Mouse (Mus musculus) heart, adult 8-10 months (tissue): ENCODE measurements at regions not wholly inside any gene's neighbourhood (a gene's known extent, or its start where the extent isn't known, plus 50 kb on each side); places are given as distances from the start of the nearest gene placed in this dataset.
"Not testable (repeated sequence)": the region's sequence is repeated elsewhere in the genome, so short reads cannot be mapped to it uniquely, and the experiment has no call there.

Experiments
- DNase-seq: peaks from one replicate; pipeline ENCODE4 v3.0.0; 2022; ENCODE audit warnings: low spot score

GRCm38 (mm10) chr6:140231537-140231936, 190.3 kb upstream of the Plcz1 start:
- no peak for DNase-seq

GRCm38 (mm10) chr6:140229295-140229694, 188.0 kb upstream of the Plcz1 start:
- DNase-seq, result peak; percentile 39

GRCm38 (mm10) chr6:140228741-140229140, 187.5 kb upstream of the Plcz1 start:
- DNase-seq, result no peak

GRCm38 (mm10) chr6:140222534-140223324, 181.5 kb upstream of the Plcz1 start:
- DNase-seq, result no peak

- no peak for DNase-seq
These were observed 180.5 kb upstream of the Plcz1 start for GRCm38 (mm10) chr6:140221653-140222272.

- DNase-seq, result no peak
These were observed 177.5 kb upstream of the Plcz1 start for GRCm38 (mm10) chr6:140218789-140219188.

- no peak for DNase-seq
These were observed 171.1 kb upstream of the Plcz1 start for GRCm38 (mm10) chr6:140212403-140212802.

GRCm38 (mm10) chr6:140210141-140210540, 168.9 kb upstream of the Plcz1 start:
- DNase-seq, result no peak

- no peak for DNase-seq
These were observed 167.8 kb upstream of the Plcz1 start for GRCm38 (mm10) chr6:140209083-140209482.

GRCm38 (mm10) chr6:140208375-140208774, 167.1 kb upstream of the Plcz1 start:
- DNase-seq, result no peak

GRCm38 (mm10) chr6:140206676-140207075, 165.4 kb upstream of the Plcz1 start:
- not testable (repeated sequence) for DNase-seq

GRCm38 (mm10) chr6:140201356-140201755, 160.1 kb upstream of the Plcz1 start:
- DNase-seq, result no peak

GRCm38 (mm10) chr6:140200322-140200721, 159.1 kb upstream of the Plcz1 start:
- DNase-seq, result no peak

GRCm38 (mm10) chr6:140198036-140198435, 156.8 kb upstream of the Plcz1 start:
- no peak for DNase-seq

GRCm38 (mm10) chr6:140197113-140197675, 155.9 kb upstream of the Plcz1 start:
- no peak for DNase-seq

- no peak for DNase-seq
These were observed 153.0 kb upstream of the Plcz1 start for GRCm38 (mm10) chr6:140194276-140194675.

- peak; percentile 54 for DNase-seq
These were observed 152.1 kb upstream of the Plcz1 start for GRCm38 (mm10) chr6:140193084-140193939.

GRCm38 (mm10) chr6:140192526-140192925, 151.3 kb upstream of the Plcz1 start:
- no peak for DNase-seq

GRCm38 (mm10) chr6:140191341-140191740, 150.1 kb upstream of the Plcz1 start:
- no peak for DNase-seq

- no peak for DNase-seq
These were observed 148.3 kb upstream of the Plcz1 start for GRCm38 (mm10) chr6:140189601-140190000.

- DNase-seq, result no peak
These were observed 146.5 kb upstream of the Plcz1 start for GRCm38 (mm10) chr6:140187733-140188132.

- DNase-seq, result no peak
These were observed 145.8 kb upstream of the Plcz1 start for GRCm38 (mm10) chr6:140187106-140187505.
